Mouse (Mus musculus) liver, postnatal 0 days (tissue): ENCODE measurements around the gene Espl1.

Experiments
- CTCF ChIP-seq: sonication (generic); IDR thresholded peaks from 2 replicates; pipeline ENCODE4 v1.5.1; 2016; ENCODE audit warnings: antibody characterized with exemption, low read depth
- EP300 ChIP-seq: IDR thresholded peaks from 2 replicates; pipeline ENCODE4 v1.6.1; 2016; ENCODE audit warnings: antibody characterized with exemption, low read depth, mild to moderate bottlenecking

- TF ChIP-seq CTCF: no peak
- TF ChIP-seq EP300: no peak
Observed at GRCm38 (mm10) chr15:102308717-102309116, 12.7 kb downstream of the Espl1 start.
